Mouse (Mus musculus) ES-Bruce4 (cell line): ENCODE results near the gene Prkn. TPM values are rescaled to one million over a fixed set of nuclear protein-coding genes. Genes with fewer than 3 reads are reported as not detected.

Experiments
- H3K27ac ChIP-seq: 2 replicates; pipeline ENCODE4 v1.5.1; 2012; ENCODE audit warnings: low read length, inconsistent platforms; ENCODE audit not compliant: insufficient read depth
- H3K27me3 ChIP-seq: 2 replicates; pipeline ENCODE4 v1.6.1; 2012; ENCODE audit warnings: mild to moderate bottlenecking, low read length, inconsistent platforms; ENCODE audit not compliant: control insufficient read depth, poor library complexity, insufficient read depth, severe bottlenecking
- H3K36me3 ChIP-seq: 2 replicates; pipeline ENCODE4 v1.6.1; 2012; ENCODE audit warnings: inconsistent platforms, mild to moderate bottlenecking, low read length, moderate library complexity; ENCODE audit not compliant: control insufficient read depth, poor library complexity, insufficient read depth, severe bottlenecking
- H3K4me1 ChIP-seq: one replicate; pipeline ENCODE4 v1.8.1; 2011; ENCODE audit warnings: low read length; ENCODE audit not compliant: control insufficient read depth, insufficient read depth
- H3K4me3 ChIP-seq: 2 replicates; pipeline ENCODE4 v1.5.1; 2011; ENCODE audit warnings: low read depth, mild to moderate bottlenecking, low read length
- H3K9ac ChIP-seq: 2 replicates; pipeline ENCODE4 v1.6.1; 2012; ENCODE audit warnings: low read depth, mild to moderate bottlenecking, inconsistent platforms; ENCODE audit not compliant: poor library complexity, severe bottlenecking
- H3K9me3 ChIP-seq: replicated peaks from 2 replicates; pipeline ENCODE4 v1.6.1; 2012; ENCODE audit warnings: mild to moderate bottlenecking, low read length, inconsistent platforms; ENCODE audit not compliant: control insufficient read depth, poor library complexity, insufficient read depth, severe bottlenecking
- CTCF ChIP-seq: IDR thresholded peaks from one replicate; pipeline ENCODE4 v1.8.1; 2011; ENCODE audit warnings: low read depth, low read length
- EP300 ChIP-seq: IDR thresholded peaks from 2 replicates; pipeline ENCODE4 v1.6.1; 2011; ENCODE audit warnings: low read depth, low read length; ENCODE audit not compliant: insufficient read depth
- POLR2A ChIP-seq: IDR thresholded peaks from one replicate; pipeline ENCODE4 v1.8.1; 2011; ENCODE audit warnings: low read length; ENCODE audit not compliant: insufficient read depth
- polyA plus RNA-seq: library from polyadenylated mRNA; stranded (reverse); fragments of >200 nt; gene quantifications from 2 replicates; pipeline ENCODE4 v1.2.4, GENCODE M21; 2011; ENCODE audit warnings: low read depth; ENCODE audit not compliant: missing spikeins, insufficient read depth, insufficient read length

Prkn gene
- polyA plus RNA-seq, 1 experiment, result 1.5 TPM

GRCm38 (mm10) chr17:11780805-11781481 is 940.8 kb downstream of the Prkn start:
- no peak overlapping the region for H3K27ac ChIP-seq
- no peaks in the 10 kb centered on the region for H3K27me3 ChIP-seq
- H3K4me3 ChIP-seq, result no peak overlapping the region
- H3K9me3 ChIP-seq, result no peaks in the 10 kb centered on the region
- H3K4me1 ChIP-seq, result no peaks in the 10 kb centered on the region
- no peak for TF ChIP-seq POLR2A
- no peak for TF ChIP-seq EP300
- no peak for TF ChIP-seq CTCF
- no peaks in the 10 kb centered on the region for H3K36me3 ChIP-seq
- no peak overlapping the region for H3K9ac ChIP-seq

GRCm38 (mm10) chr17:11788270-11788936 is 948.2 kb downstream of the Prkn start:
- Histone ChIP-seq H3K27me3 (no peaks in the 10 kb centered on the region), H3K27ac (no peak overlapping the region), H3K4me1 (no peaks in the 10 kb centered on the region), H3K9me3 (no peaks in the 10 kb centered on the region), H3K36me3 (no peaks in the 10 kb centered on the region), H3K4me3 (no peak overlapping the region), H3K9ac (no peak overlapping the region)
- TF ChIP-seq POLR2A (no peak), EP300 (no peak), CTCF (no peak)

- Histone ChIP-seq H3K27ac (no peak overlapping the region), H3K4me3 (no peak overlapping the region), H3K36me3 (no peaks in the 10 kb centered on the region), H3K9ac (no peak overlapping the region), H3K4me1 (no peaks in the 10 kb centered on the region), H3K27me3 (no peaks in the 10 kb centered on the region), H3K9me3 (no peaks in the 10 kb centered on the region)
- no peak for TF ChIP-seq EP300
- no peak for TF ChIP-seq POLR2A
- TF ChIP-seq CTCF, result no peak
These were observed 955.8 kb downstream of the Prkn start for GRCm38 (mm10) chr17:11795979-11796378.

GRCm38 (mm10) chr17:11801226-11801625 is 961.0 kb downstream of the Prkn start:
- Histone ChIP-seq H3K27me3 (no peaks in the 10 kb centered on the region), H3K27ac (no peak overlapping the region), H3K36me3 (no peaks in the 10 kb centered on the region), H3K9me3 (no peaks in the 10 kb centered on the region), H3K9ac (no peak overlapping the region), H3K4me1 (no peaks in the 10 kb centered on the region), H3K4me3 (no peak overlapping the region)
- TF ChIP-seq CTCF, result no peak
- no peak for TF ChIP-seq POLR2A
- TF ChIP-seq EP300, result no peak

GRCm38 (mm10) chr17:11807280-11807679 is 967.1 kb downstream of the Prkn start:
- H3K9ac ChIP-seq, result no peak overlapping the region
- no peaks in the 10 kb centered on the region for H3K4me1 ChIP-seq
- no peaks in the 10 kb centered on the region for H3K9me3 ChIP-seq
- no peak for TF ChIP-seq EP300
- no peak for TF ChIP-seq CTCF
- TF ChIP-seq POLR2A, result no peak
- no peak overlapping the region for H3K4me3 ChIP-seq
- no peak overlapping the region for H3K27ac ChIP-seq
- H3K27me3 ChIP-seq, result no peaks in the 10 kb centered on the region
- no peaks in the 10 kb centered on the region for H3K36me3 ChIP-seq

GRCm38 (mm10) chr17:11817886-11818285 is 977.7 kb downstream of the Prkn start:
- H3K9me3 ChIP-seq, result no peaks in the 10 kb centered on the region
- H3K27ac ChIP-seq, result no peak overlapping the region
- no peak overlapping the region for H3K9ac ChIP-seq
- no peaks in the 10 kb centered on the region for H3K4me1 ChIP-seq
- H3K4me3 ChIP-seq, result no peak overlapping the region
- TF ChIP-seq CTCF (no peak), POLR2A (no peak), EP300 (no peak)
- no peaks in the 10 kb centered on the region for H3K27me3 ChIP-seq
- H3K36me3 ChIP-seq, result no peaks in the 10 kb centered on the region
